Mouse (Mus musculus) right cerebral cortex, adult 18-20 months (tissue): ENCODE results near the gene Polh.

Experiments used
- DNase-seq: peaks from one replicate; pipeline ENCODE4 v3.0.0; 2022; ENCODE audit warnings: mixed read lengths

Gene Polh

GRCm38 (mm10) chr17:46202421-46203071 is at the start of gene Polh, which contains the start of gene Xpo5:
TSS of gene Polh (minus strand) at chr17:46202645.
TSS of gene Xpo5 (plus strand) at chr17:46202782.
- DNase-seq, result peak; percentile 92

- no peak for DNase-seq
Measured at GRCm38 (mm10) chr17:46251174-46251573, 48.7 kb upstream of the Polh start.

- no peak for DNase-seq
Measured at GRCm38 (mm10) chr17:46248189-46248522, 45.7 kb upstream of the Polh start.

GRCm38 (mm10) chr17:46247512-46248188 is 45.2 kb upstream of the Polh start, which contains the start of the genes Polr1c and Yipf3:
TSS of gene Polr1c (minus strand) at chr17:46248054.
TSS of gene Yipf3 (plus strand) at chr17:46248080.
- peak; percentile 97 for DNase-seq

GRCm38 (mm10) chr17:46244579-46244978 is 42.1 kb upstream of the Polh start:
- DNase-seq, result no peak

GRCm38 (mm10) chr17:46243624-46244023 is 41.2 kb upstream of the Polh start:
- no peak for DNase-seq

GRCm38 (mm10) chr17:46242993-46243392 is 40.5 kb upstream of the Polh start:
- no peak for DNase-seq

GRCm38 (mm10) chr17:46242274-46242673 is 39.8 kb upstream of the Polh start:
- no peak for DNase-seq

- DNase-seq, result no peak
Measured at GRCm38 (mm10) chr17:46241471-46241870, 39.0 kb upstream of the Polh start.

- no peak for DNase-seq
Measured at GRCm38 (mm10) chr17:46239516-46240114, 37.2 kb upstream of the Polh start.

- DNase-seq, result no peak
Measured at GRCm38 (mm10) chr17:46237480-46237879, 35.0 kb upstream of the Polh start.

GRCm38 (mm10) chr17:46237079-46237478 is 34.6 kb upstream of the Polh start:
- DNase-seq, result no peak

- DNase-seq, result no peak
Measured at GRCm38 (mm10) chr17:46236067-46236466, 33.6 kb upstream of the Polh start.

GRCm38 (mm10) chr17:46227576-46227975 is 25.1 kb upstream of the Polh start:
- no peak for DNase-seq

GRCm38 (mm10) chr17:46221601-46222000 is 19.2 kb upstream of the Polh start:
- no peak for DNase-seq

GRCm38 (mm10) chr17:46210550-46210949 is 8.1 kb upstream of the Polh start:
- DNase-seq, result no peak

GRCm38 (mm10) chr17:46206676-46207075 is 4.2 kb upstream of the Polh start:
- DNase-seq, result no peak

- DNase-seq, result peak; percentile 42
Measured at GRCm38 (mm10) chr17:46203078-46203477, 633 bp upstream of the Polh start.

- no peak for DNase-seq
Measured at GRCm38 (mm10) chr17:46201151-46201550, 1.3 kb downstream of the Polh start.

- DNase-seq, result no peak
Measured at GRCm38 (mm10) chr17:46188829-46189228, 13.6 kb downstream of the Polh start.

GRCm38 (mm10) chr17:46182273-46182672 is 20.2 kb downstream of the Polh start:
- no peak for DNase-seq

GRCm38 (mm10) chr17:46170538-46170937 is 31.9 kb downstream of the Polh start:
- DNase-seq, result no peak

GRCm38 (mm10) chr17:46168768-46169167 is 33.7 kb downstream of the Polh start:
- no peak for DNase-seq

GRCm38 (mm10) chr17:46168318-46168717 is 34.1 kb downstream of the Polh start:
- no peak for DNase-seq
